Mouse (Mus musculus) E14TG2a.4 (cell line): ENCODE data around the gene Shroom1.

Source experiments
- CTCF ChIP-seq: conservative IDR thresholded peaks from 2 replicates; pipeline ENCODE4 v1.5.1; 2014; ENCODE audit warnings: low read length
- POU5F1 ChIP-seq: IDR thresholded peaks from 2 replicates; pipeline ENCODE4 v1.6.1; 2014; ENCODE audit warnings: low read length, borderline replicate concordance

DNA sequence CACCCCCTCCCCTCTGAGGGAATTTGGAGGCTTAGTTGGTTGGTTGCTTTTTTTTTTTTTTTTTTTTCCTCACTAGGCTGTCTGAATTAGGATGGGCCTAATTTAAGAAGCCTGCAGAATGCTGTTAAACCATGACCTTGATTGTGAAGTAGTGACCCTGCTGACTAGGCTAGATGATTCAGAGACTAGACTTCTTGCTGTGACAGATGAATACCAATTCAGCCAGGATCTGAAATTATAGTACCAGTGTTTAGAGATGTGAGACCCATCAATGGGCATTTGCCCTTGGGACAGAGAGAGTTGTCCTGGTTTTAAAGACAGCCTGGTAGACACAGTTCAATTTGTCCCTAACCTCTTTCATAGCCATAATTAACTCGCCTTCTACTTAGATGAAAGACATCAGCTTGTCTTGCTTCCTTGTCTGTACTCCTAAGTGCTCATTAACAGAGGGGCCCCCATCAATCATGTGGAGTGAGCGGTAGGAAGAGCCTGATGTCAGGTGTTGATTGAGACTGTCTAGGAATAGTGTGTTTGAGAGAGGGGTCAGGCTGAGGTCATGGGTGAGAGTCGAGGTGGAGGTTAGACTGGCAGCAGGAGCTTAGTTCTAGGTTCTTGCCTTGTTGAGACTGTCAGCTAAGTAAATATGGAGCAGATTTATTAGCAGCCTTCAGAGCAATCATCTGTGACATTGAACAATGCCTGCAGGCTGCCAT lies 36.4 kb downstream of the Shroom1 start:
- no peak for TF ChIP-seq CTCF
- TF ChIP-seq POU5F1 = no peak
